7 mouse cellular contexts compared by ENCODE assay signal in genomic region chr5:110231638-110232037, GRCm38 (mm10). TPM values are rescaled to one million over a fixed set of nuclear protein-coding genes. Genes with fewer than 3 reads are reported as not detected.
DNase-seq lines count a peak whose midpoint lies in the region; ATAC-seq and TF ChIP-seq lines count a peak whose summit lies in the region.

No protein-coding gene starts in this region.

- H3K9ac ChIP-seq in hindbrain, embryonic 11.5 days (ENCODE audit: low read depth, low read length), result peak overlapping the region; percentile 98
- peak overlapping the region; percentile 94 for H3K9ac ChIP-seq in liver, embryonic 11.5 days (ENCODE audit: low read depth, low read length)

- DNase-seq in thymus, adult 2 months, result peak; percentile 15
- DNase-seq in thymus, postnatal 25 days, result no peak
- peak; percentile 27 for DNase-seq in c-Kit-positive CD71-positive TER-119-negative erythroid progenitor cells, embryonic 14.5 days (ENCODE audit: low read depth)
- peak; percentile 25 for DNase-seq in hindbrain, embryonic 11.5 days (ENCODE audit: low spot score)
- no peak for DNase-seq in liver, embryonic 11.5 days (ENCODE audit: low spot score)

- H3K4me2 ChIP-seq in hindbrain, embryonic 11.5 days (replicated peaks; ENCODE audit: low read depth, low read length), result peak overlapping the region; percentile 61
- peak overlapping the region; percentile 77 for H3K4me2 ChIP-seq in liver, embryonic 11.5 days

- H3K27me3 ChIP-seq in thymus, adult 2 months (ENCODE audit: control insufficient read depth, insufficient read depth, low read length), result no peaks in the 10 kb centered on the region
- no peaks in the 10 kb centered on the region for H3K27me3 ChIP-seq in hindbrain, embryonic 11.5 days (ENCODE audit: control insufficient read depth, insufficient read depth, low read length)
- H3K27me3 ChIP-seq in liver, embryonic 11.5 days (replicated peaks; ENCODE audit: control insufficient read depth, insufficient read depth, low read length), result no peaks in the 10 kb centered on the region
- H3K27me3 ChIP-seq in small intestine, adult 2 months (ENCODE audit: control insufficient read depth, insufficient read depth, low read length), result no peaks in the 10 kb centered on the region

- WGBS in thymus, adult 2 months, result 40% methylated on average over 13 of the region's 13 CpGs
- WGBS in hindbrain, embryonic 11.5 days, result 49% methylated on average over 13 of the region's 13 CpGs
- WGBS in liver, embryonic 11.5 days, result 35% methylated on average over 13 of the region's 13 CpGs
- 36% methylated on average over 13 of the region's 13 CpGs for WGBS in small intestine, adult 2 months

- peaks cover 3% of the 10 kb centered on the region for H3K4me1 ChIP-seq in thymus, adult 2 months (replicated peaks; ENCODE audit: control insufficient read depth, insufficient read depth, low read length)
- H3K4me1 ChIP-seq in hindbrain, embryonic 11.5 days (replicated peaks; ENCODE audit: control insufficient read depth, insufficient read depth, low read length), result no peaks in the 10 kb centered on the region
- peaks cover 8% of the 10 kb centered on the region for H3K4me1 ChIP-seq in liver, embryonic 11.5 days (replicated peaks; ENCODE audit: control insufficient read depth, insufficient read depth, low read length)
- no peaks in the 10 kb centered on the region for H3K4me1 ChIP-seq in small intestine, adult 2 months (ENCODE audit: control insufficient read depth, insufficient read depth, insufficient read length, low read length)

- H3K9me3 ChIP-seq in hindbrain, embryonic 11.5 days (ENCODE audit: control insufficient read depth, low read length), result no peaks in the 10 kb centered on the region
- H3K9me3 ChIP-seq in liver, embryonic 11.5 days (ENCODE audit: control insufficient read depth, low read length), result no peaks in the 10 kb centered on the region

- TF ChIP-seq POLR2A in thymus, adult 2 months (IDR thresholded peaks at IDR 0.05; ENCODE audit: control insufficient read depth, extremely low read depth, insufficient read depth, low read length, poor library complexity), result no peak
- TF ChIP-seq POLR2A in small intestine, adult 2 months (IDR thresholded peaks at IDR 0.05; ENCODE audit: low read depth, low read length), result no peak

- H3K4me3 ChIP-seq in thymus, adult 2 months (ENCODE audit: control insufficient read depth, insufficient read depth, low read length), result peak overlapping the region; percentile 15
- H3K4me3 ChIP-seq in hindbrain, embryonic 11.5 days (ENCODE audit: low read depth, low read length), result peak overlapping the region; percentile 95
- peak overlapping the region; percentile 96 for H3K4me3 ChIP-seq in liver, embryonic 11.5 days (ENCODE audit: low read depth, low read length)
- peak overlapping the region; percentile 99 for H3K4me3 ChIP-seq in small intestine, adult 2 months (ENCODE audit: low read depth, low read length)

- H3K36me3 ChIP-seq in thymus, adult 2 months (ENCODE audit: control insufficient read depth, insufficient read depth, low read length), result peaks cover 14% of the 10 kb centered on the region; the same call in 1 of the 2 replicates
- 0 out of 2 replicates have a peak, but pooled peaks cover 7% of the 10 kb centered on the region for H3K36me3 ChIP-seq in hindbrain, embryonic 11.5 days (ENCODE audit: control insufficient read depth, insufficient read depth, low read length)
- H3K36me3 ChIP-seq in liver, embryonic 11.5 days (ENCODE audit: control insufficient read depth, insufficient read depth, low read length), result peaks cover 8% of the 10 kb centered on the region
- peaks cover 15% of the 10 kb centered on the region for H3K36me3 ChIP-seq in small intestine, adult 2 months (ENCODE audit: control insufficient read depth, insufficient read depth, low read length)

- no peak overlapping the region for H3K27ac ChIP-seq in thymus, adult 2 months (ENCODE audit: control insufficient read depth, insufficient read depth, low read length)
- no peak overlapping the region for H3K27ac ChIP-seq in hindbrain, embryonic 11.5 days (ENCODE audit: low read depth, low read length)
- H3K27ac ChIP-seq in liver, embryonic 11.5 days (ENCODE audit: low read depth, low read length), result peak overlapping the region; percentile 96; the same call in 1 of the 2 replicates
- H3K27ac ChIP-seq in small intestine, adult 2 months (ENCODE audit: insufficient read depth, low read depth, low read length), result no peak overlapping the region

- no peak for ATAC-seq in hindbrain, embryonic 11.5 days (ENCODE audit: low FRiP score)
- ATAC-seq in liver, embryonic 11.5 days (replicated peaks; ENCODE audit: low FRiP score), result 0 out of 2 replicates have a peak, but pooled peaks have one; percentile 4
- no peak for ATAC-seq in activated CD4-positive, CD25-positive, alpha-beta regulatory T cell, adult 4 months

- no peak for TF ChIP-seq CTCF in thymus, adult 2 months (IDR thresholded peaks at IDR 0.05; ENCODE audit: borderline replicate concordance, control insufficient read depth, extremely low read depth, insufficient read depth, low read length, poor library complexity)
- no peak for TF ChIP-seq CTCF in small intestine, adult 2 months (IDR thresholded peaks at IDR 0.05; ENCODE audit: extremely low read depth, insufficient read length, insufficient replicate concordance, low read depth, low read length)

RNA-seq across cellular contexts. Expression of gene Ankle2, which starts 0.8 kb away (rescaled TPM):
- 12.9 and 13.5 TPM in 2 replicates for polyA plus RNA-seq in thymus, adult 2 months (2012; rRNA removed)
- 38.7 and 46.5 TPM in 2 replicates for polyA plus RNA-seq in hindbrain, embryonic 11.5 days (2014; fragmentation: Nextera tagmentation; extraction: Ambion mirVana)
- polyA plus RNA-seq in liver, embryonic 11.5 days (2014; fragmentation: Nextera tagmentation; extraction: Ambion mirVana), result 30.4 and 30.5 TPM in 2 replicates
- polyA plus RNA-seq in small intestine, adult 2 months (2012; rRNA removed), result 2.8 and 4.6 TPM in 2 replicates
- polyA plus RNA-seq in activated CD4-positive, CD25-positive, alpha-beta regulatory T cell, adult 4 months (2017; shearing (Covaris generic)), result 10 to 100 TPM; 13.8 to 18.3 TPM

RNA-seq across cellular contexts. Expression of gene Pgam5, which starts 38.1 kb away (rescaled TPM):
- 38.0 and 40.8 TPM in 2 replicates for polyA plus RNA-seq in thymus, adult 2 months (2012; rRNA removed)
- polyA plus RNA-seq in hindbrain, embryonic 11.5 days (2014; fragmentation: Nextera tagmentation; extraction: Ambion mirVana), result 88.9 and 94.3 TPM in 2 replicates
- polyA plus RNA-seq in liver, embryonic 11.5 days (2014; fragmentation: Nextera tagmentation; extraction: Ambion mirVana), result 78.2 and 81.1 TPM in 2 replicates
- polyA plus RNA-seq in small intestine, adult 2 months (2012; rRNA removed), result 7.3 and 8.6 TPM in 2 replicates
- polyA plus RNA-seq in activated CD4-positive, CD25-positive, alpha-beta regulatory T cell, adult 4 months (2017; shearing (Covaris generic)), result 10 to 100 TPM; 28.0 to 30.1 TPM

RNA-seq across cellular contexts. Expression of gene Pxmp2, which starts 54.3 kb away (rescaled TPM):
- 3.5 and 4.7 TPM in 2 replicates for polyA plus RNA-seq in thymus, adult 2 months (2012; rRNA removed)
- polyA plus RNA-seq in hindbrain, embryonic 11.5 days (2014; fragmentation: Nextera tagmentation; extraction: Ambion mirVana), result 7.9 and 10.0 TPM in 2 replicates
- 24.2 and 27.2 TPM in 2 replicates for polyA plus RNA-seq in liver, embryonic 11.5 days (2014; fragmentation: Nextera tagmentation; extraction: Ambion mirVana)
- polyA plus RNA-seq in small intestine, adult 2 months (2012; rRNA removed), result 2.5 and 7.1 TPM in 2 replicates
- 1 to 10 TPM; 3.3 to 3.8 TPM for polyA plus RNA-seq in activated CD4-positive, CD25-positive, alpha-beta regulatory T cell, adult 4 months (2017; shearing (Covaris generic))

RNA-seq across cellular contexts. Expression of gene Pole, which starts 54.5 kb away (rescaled TPM):
- polyA plus RNA-seq in thymus, adult 2 months (2012; rRNA removed), result 27.5 and 36.4 TPM in 2 replicates
- 28.5 and 30.1 TPM in 2 replicates for polyA plus RNA-seq in hindbrain, embryonic 11.5 days (2014; fragmentation: Nextera tagmentation; extraction: Ambion mirVana)
- 41.4 and 42.9 TPM in 2 replicates for polyA plus RNA-seq in liver, embryonic 11.5 days (2014; fragmentation: Nextera tagmentation; extraction: Ambion mirVana)
- polyA plus RNA-seq in small intestine, adult 2 months (2012; rRNA removed), result 3.4 and 5.7 TPM in 2 replicates
- 10 to 100 TPM in 1 of 2 experiments, 1 to 10 TPM in 1; 7.5 to 12.4 TPM for polyA plus RNA-seq in activated CD4-positive, CD25-positive, alpha-beta regulatory T cell, adult 4 months (2017; shearing (Covaris generic))

RNA-seq across cellular contexts. Expression of gene Golga3, which starts 55.1 kb away (rescaled TPM):
- polyA plus RNA-seq in thymus, adult 2 months (2012; rRNA removed), result 11.5 and 12.3 TPM in 2 replicates
- 21.0 and 26.0 TPM in 2 replicates for polyA plus RNA-seq in hindbrain, embryonic 11.5 days (2014; fragmentation: Nextera tagmentation; extraction: Ambion mirVana)
- polyA plus RNA-seq in liver, embryonic 11.5 days (2014; fragmentation: Nextera tagmentation; extraction: Ambion mirVana), result 19.2 and 20.4 TPM in 2 replicates
- polyA plus RNA-seq in small intestine, adult 2 months (2012; rRNA removed), result 4.1 and 6.7 TPM in 2 replicates
- polyA plus RNA-seq in activated CD4-positive, CD25-positive, alpha-beta regulatory T cell, adult 4 months (2017; shearing (Covaris generic)), result 10 to 100 TPM; 18.0 to 20.7 TPM

Comparison
In these comparisons a context has a peak if more than half of its experiments do, and no peak if none do; other contexts are left out.
1. DNase-seq: peak in thymus, adult 2 months (single experiment), c-Kit-positive CD71-positive TER-119-negative erythroid progenitor cells, embryonic 14.5 days (single experiment) and hindbrain, embryonic 11.5 days (single experiment); none in thymus, postnatal 25 days (single experiment) and liver, embryonic 11.5 days (single experiment).
2. H3K4me3 ChIP-seq: peak in every context shown above with its lines; median percentile 99 in small intestine, adult 2 months; 96 in liver, embryonic 11.5 days; 95 in hindbrain, embryonic 11.5 days; 15 in thymus, adult 2 months.